Mouse (Mus musculus): ENCODE measurements around the gene Ell2.

GRCm38 (mm10) chr13:75738957-75739356 is 32.4 kb downstream of the Ell2 start:
- TF ChIP-seq CEBPB (IDR thresholded peaks at IDR 0.05; ENCODE audit: insufficient read depth, poor library complexity, severe bottlenecking) (no peak), MAX (IDR thresholded peaks at IDR 0.05; ENCODE audit: low read depth) (no peak), POLR2AphosphoS2 (IDR thresholded peaks at IDR 0.05; ENCODE audit: insufficient read length, low read depth) (no peak)
